ENCODE assay signal across 25 mouse cellular contexts in the genomic region with DNA sequence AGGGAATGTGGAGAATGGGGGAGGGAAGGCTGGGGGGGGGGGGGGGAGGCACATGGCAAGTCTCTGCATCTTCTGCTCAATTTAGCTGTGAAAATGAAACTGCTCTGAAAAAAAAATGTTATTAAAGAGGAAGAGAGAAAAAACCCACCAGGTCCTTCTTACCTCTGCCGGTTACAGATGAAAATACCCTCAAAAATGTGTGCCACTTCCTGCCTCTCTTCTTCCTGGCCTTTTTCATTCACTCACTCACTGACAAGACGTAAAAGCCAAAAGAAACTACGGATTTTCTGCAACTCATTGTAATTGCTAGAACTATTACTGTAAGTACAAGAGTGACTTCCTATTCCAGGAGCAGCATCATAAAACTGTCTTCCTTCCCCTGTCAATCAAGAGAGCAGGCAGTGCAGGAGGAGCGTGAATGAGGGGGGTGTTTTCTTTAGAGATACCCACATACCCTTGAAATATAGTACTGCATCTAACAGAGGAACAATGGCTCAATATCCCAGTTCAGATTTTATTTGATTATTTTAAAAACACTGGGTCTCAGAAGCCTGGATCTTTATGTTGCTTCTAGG. TPM values are rescaled to one million over a fixed set of nuclear protein-coding genes. Genes with fewer than 3 reads are reported as not detected.
DNase-seq lines count a peak whose midpoint lies in the region; ATAC-seq lines count a peak whose summit lies in the region.
"Had no signal": no experiment of that assay in that cellular context is flagged by ENCODE, and none has a peak within 500 bp of the region (broad histone marks: within the 10 kb centered on the region; RNA-seq: fewer than 3 reads in every experiment).

No protein-coding gene starts in this region.

- H3K9ac ChIP-seq in forebrain, embryonic 15.5 days (replicated peaks) = no peak overlapping the region
- no peak overlapping the region for H3K9ac ChIP-seq in forebrain, embryonic 12.5 days
- H3K9ac ChIP-seq: heart, embryonic 13.5 days; hindbrain, embryonic 13.5 days; limb, embryonic 13.5 days; liver, embryonic 13.5 days; lung, embryonic 14.5 days; neural tube, embryonic 15.5 days had no signal

- H3K79me2 ChIP-seq in macrophage (ENCODE audit: inconsistent target) = peaks cover 99% of the 10 kb centered on the region

- no peaks in the 10 kb centered on the region for H3K27me3 ChIP-seq in forebrain, embryonic 15.5 days
- no peaks in the 10 kb centered on the region for H3K27me3 ChIP-seq in forebrain, embryonic 12.5 days
- H3K27me3 ChIP-seq: heart, embryonic 13.5 days; hindbrain, embryonic 13.5 days; limb, embryonic 13.5 days; liver, embryonic 13.5 days; neural tube, embryonic 15.5 days had no signal

- ATAC-seq in forebrain, embryonic 15.5 days (replicated peaks) = 0 out of 2 replicates have a peak, but pooled peaks have one; percentile 23
- ATAC-seq in forebrain, embryonic 12.5 days (ENCODE audit: low FRiP score) = no peak
- ATAC-seq: activated CD4-positive, CD25-positive, alpha-beta regulatory T cell, adult 4 months; inflammation-experienced regulatory T-cells, adult 6 months had no signal

- no peaks in the 10 kb centered on the region for H3K9me3 ChIP-seq in forebrain, embryonic 15.5 days
- H3K9me3 ChIP-seq in forebrain, embryonic 12.5 days = no peaks in the 10 kb centered on the region
- H3K9me3 ChIP-seq: embryonic facial prominence, embryonic 10.5 days; heart, embryonic 13.5 days; hindbrain, embryonic 13.5 days; limb, embryonic 13.5 days; liver, embryonic 13.5 days; neural tube, embryonic 15.5 days had no signal

- H3K4me3 ChIP-seq in forebrain, embryonic 15.5 days = no peak overlapping the region
- no peak overlapping the region for H3K4me3 ChIP-seq in forebrain, embryonic 12.5 days (replicated peaks)
- peak overlapping the region; percentile 19 for H3K4me3 ChIP-seq in macrophage (ENCODE audit: inconsistent target)
- H3K4me3 ChIP-seq: embryonic facial prominence, embryonic 10.5 days; heart, embryonic 13.5 days; hindbrain, embryonic 13.5 days; limb, embryonic 13.5 days; liver, embryonic 13.5 days; neural tube, embryonic 15.5 days had no signal

- 68% methylated on average over 4 of the region's 4 CpGs for WGBS in forebrain, embryonic 15.5 days
- 83% methylated on average over 4 of the region's 4 CpGs for WGBS in forebrain, embryonic 12.5 days
- WGBS in macrophage (ENCODE audit: missing documents) = 3% methylated on average over 4 of the region's 4 CpGs

- no peak overlapping the region for H3K4me2 ChIP-seq in forebrain, embryonic 15.5 days (replicated peaks)
- H3K4me2 ChIP-seq in forebrain, embryonic 12.5 days = no peak overlapping the region
- H3K4me2 ChIP-seq: heart, embryonic 13.5 days; hindbrain, embryonic 13.5 days; limb, embryonic 13.5 days; liver, embryonic 13.5 days; lung, embryonic 14.5 days; midbrain, embryonic 11.5 days; neural tube, embryonic 15.5 days had no signal

- no peak overlapping the region for H3K27ac ChIP-seq in forebrain, embryonic 15.5 days (replicated peaks)
- H3K27ac ChIP-seq in forebrain, embryonic 12.5 days = no peak overlapping the region
- peak overlapping the region; percentile 17; the same call in 1 of the 2 replicates for H3K27ac ChIP-seq in macrophage
- H3K27ac ChIP-seq: embryonic facial prominence, embryonic 10.5 days; heart, embryonic 13.5 days; hindbrain, embryonic 13.5 days; limb, embryonic 13.5 days; liver, embryonic 13.5 days; neural tube, embryonic 15.5 days had no signal

- H3K36me3 ChIP-seq in forebrain, embryonic 15.5 days = peaks cover 13% of the 10 kb centered on the region
- H3K36me3 ChIP-seq in forebrain, embryonic 12.5 days (replicated peaks) = peaks cover 21% of the 10 kb centered on the region
- H3K36me3 ChIP-seq in macrophage (ENCODE audit: inconsistent target) = no peaks in the 10 kb centered on the region; the same call in none of the 2 replicates
- H3K36me3 ChIP-seq: heart, embryonic 13.5 days; liver, embryonic 13.5 days had no signal

- peaks cover 66% of the 10 kb centered on the region for H3K4me1 ChIP-seq in forebrain, embryonic 15.5 days
- H3K4me1 ChIP-seq in forebrain, embryonic 12.5 days = peaks cover 27% of the 10 kb centered on the region
- H3K4me1 ChIP-seq: embryonic facial prominence, embryonic 10.5 days had no signal

- intact Hi-C loops in gastrocnemius, postnatal 14 days (cut with DNase I; ENCODE audit: low total_unique reads) = no loop called here

- DNase-seq in thymus, postnatal 0 days (ENCODE audit: low spot score) = peak; percentile 14
- DNase-seq in thymus, postnatal 14 days = no peak
- DNase-seq in gastrocnemius, postnatal 14 days = no peak
- DNase-seq in kidney, postnatal 14 days = no peak
- no peak for DNase-seq in adrenal gland, adult 2 months
- DNase-seq: adrenal gland, postnatal 14 days; cerebellum, adult 9-10 months; gastrocnemius, postnatal 36 days; heart, postnatal 14 days; kidney, adult 18-20 months; layer of hippocampus, adult 9-11 months; liver, embryonic 13.5 days; lung, embryonic 14.5 days; thymus, postnatal 25 days had no signal

RNA-seq across cellular contexts. Expression of a gene that starts 21.0 kb away (rescaled TPM):
- 309 and 350 TPM in 2 replicates for polyA plus RNA-seq in forebrain, embryonic 15.5 days (2015; fragmentation: Nextera tagmentation; extraction: Ambion mirVana)
- 154 and 231 TPM in 2 replicates for polyA plus RNA-seq in forebrain, embryonic 12.5 days (2016; fragmentation: Nextera tagmentation; extraction: Ambion mirVana)
- polyA plus RNA-seq in thymus, postnatal 0 days (2015; fragmentation: Nextera tagmentation; extraction: Ambion mirVana) = 10.7 and 13.1 TPM in 2 replicates
- 10 to 100 TPM in 25 of 26 experiments, 1 to 10 TPM in 1; 7.7 to 59.8 (median 16.6) TPM for total RNA-seq in macrophage (2018; cell fraction: chromatin; rRNA removed)
- 100 to 1,000 TPM; 109 to 219 (median 156) TPM for total RNA-seq in macrophage (2018; cell fraction: cytosol; rRNA removed)
- total RNA-seq in macrophage (2018; cell fraction: nucleus; rRNA removed) = 10 to 100 TPM; 33.9 to 97.4 (median 63.7) TPM
- 124 to 230 TPM (median 218 TPM) in 3 replicates for polyA plus RNA-seq in macrophage (2018)
- 1 to 10 TPM; 6.9 to 9.5 TPM for total RNA-seq in gastrocnemius, postnatal 14 days (2021)
- total RNA-seq in adrenal gland, adult 2 months (2021) = 1 to 10 TPM; 6.6 to 8.1 TPM
- polyA plus RNA-seq in adrenal gland, adult 2 months (2012; rRNA removed) = 2.4 and 4.2 TPM in 2 replicates
- polyA plus RNA-seq: activated CD4-positive, CD25-positive, alpha-beta regulatory T cell, adult 4 months had no signal
